Mouse (Mus musculus): Measurements from ENCODE around the gene Tmem260. TPM values are rescaled to one million over a fixed set of nuclear protein-coding genes. Genes with fewer than 3 reads are reported as not detected.

Tmem260 gene
- total RNA-seq (2015; ENCODE audit: low replicate concordance) (16.2 and 18.9 TPM in 2 replicates), total RNA-seq (2017; ENCODE audit: low replicate concordance) (22.3 and 23.5 TPM in 2 replicates)

GRCm38 (mm10) chr14:48445984-48446683 lies at the start of gene Tmem260:
Gene Tmem260 (plus strand): TSS chr14:48446124.
- ATAC-seq (replicated peaks; ENCODE audit: low FRiP score, poor library complexity, severe bottlenecking): peak; percentile 97

DNA sequence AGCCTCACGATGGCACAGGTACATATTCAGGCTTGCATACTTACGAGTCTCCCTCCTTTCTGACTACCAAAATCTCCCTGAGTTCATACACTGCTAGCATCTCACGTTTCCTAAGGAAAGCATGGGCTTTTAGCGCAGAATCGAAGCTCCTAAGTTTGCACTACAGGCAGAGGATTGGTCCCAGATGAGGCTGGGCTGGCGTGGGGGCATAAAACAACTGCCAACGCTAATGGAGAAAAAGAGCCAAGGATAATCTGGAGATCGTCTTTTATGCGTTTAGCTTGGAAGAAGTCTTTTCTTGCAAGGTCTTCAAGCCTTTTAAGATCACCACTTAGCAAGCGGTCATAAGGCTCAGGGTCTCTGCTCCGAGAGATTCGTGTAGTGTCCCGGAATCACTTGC lies 39.8 kb upstream of the Tmem260 start:
- no peak for ATAC-seq (replicated peaks; ENCODE audit: low FRiP score, poor library complexity, severe bottlenecking)

DNA sequence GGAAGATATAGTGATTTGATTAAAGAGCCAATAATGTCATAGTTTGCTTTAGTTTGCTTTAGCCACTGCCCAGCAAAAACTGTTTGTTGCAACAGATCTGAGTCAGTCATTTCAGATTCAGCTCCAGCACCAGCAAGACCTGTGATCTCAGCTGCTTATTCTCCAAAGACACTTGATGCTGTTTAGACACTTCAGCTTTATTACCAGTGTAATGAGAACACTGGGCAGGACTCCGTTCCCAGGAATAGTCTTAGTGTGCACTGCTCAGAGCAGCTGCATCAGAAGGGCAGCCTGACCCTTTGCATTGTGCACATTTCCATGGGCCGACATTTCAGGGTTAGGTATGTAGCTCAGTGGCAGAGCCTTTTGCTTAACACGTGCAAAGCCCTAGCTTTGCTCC lies 28.9 kb upstream of the Tmem260 start:
- ATAC-seq (replicated peaks; ENCODE audit: low FRiP score, poor library complexity, severe bottlenecking): no peak

- ATAC-seq (replicated peaks; ENCODE audit: low FRiP score, poor library complexity, severe bottlenecking): no peak
These were observed 27.7 kb upstream of the Tmem260 start for GRCm38 (mm10) chr14:48418264-48418663.

GRCm38 (mm10) chr14:48418672-48419071 lies 27.3 kb upstream of the Tmem260 start:
- no peak for ATAC-seq (replicated peaks; ENCODE audit: low FRiP score, poor library complexity, severe bottlenecking)

GRCm38 (mm10) chr14:48421476-48421875 lies 24.4 kb upstream of the Tmem260 start:
- ATAC-seq (replicated peaks; ENCODE audit: low FRiP score, poor library complexity, severe bottlenecking): no peak

DNA sequence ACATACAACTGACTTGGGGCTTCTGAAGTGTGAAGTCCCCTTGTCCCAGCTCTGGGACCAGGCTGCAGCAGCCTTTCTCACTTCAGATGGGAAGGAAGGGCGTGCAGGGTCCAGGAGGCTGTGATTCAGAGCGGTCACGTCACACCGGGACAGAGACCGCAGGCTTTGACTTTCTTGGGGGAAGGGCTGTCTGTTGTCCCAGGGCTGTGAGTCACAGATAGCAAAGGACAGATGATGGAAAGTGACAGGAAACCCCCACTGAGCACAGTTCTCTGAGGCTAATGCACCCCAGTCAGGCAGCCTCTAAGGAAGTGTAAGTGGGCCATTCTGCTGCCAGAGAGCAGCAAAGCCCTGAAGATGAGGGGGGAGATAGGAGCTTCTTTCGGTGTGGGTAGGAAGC lies 23.9 kb upstream of the Tmem260 start:
- no peak for ATAC-seq (replicated peaks; ENCODE audit: low FRiP score, poor library complexity, severe bottlenecking)

DNA sequence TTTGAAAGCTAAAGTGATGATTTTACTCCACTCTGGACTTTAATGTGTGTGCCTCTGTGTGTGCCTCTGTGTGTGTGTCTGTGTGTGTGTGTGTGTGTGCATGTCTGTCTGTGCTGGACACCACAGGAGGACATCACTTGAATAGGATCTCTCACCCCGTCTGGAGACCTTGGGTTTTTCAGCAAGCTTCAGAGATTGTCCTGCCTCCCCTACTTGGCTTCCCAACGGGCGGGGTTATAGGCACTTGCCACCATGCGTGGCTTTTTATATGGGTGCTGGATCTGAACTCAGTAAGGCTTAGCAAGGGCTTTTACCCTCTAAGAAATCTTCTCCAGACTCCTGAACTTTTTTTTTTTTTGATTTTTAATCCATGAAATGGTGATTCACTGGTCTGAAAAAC lies 23.5 kb upstream of the Tmem260 start:
- no peak for ATAC-seq (replicated peaks; ENCODE audit: low FRiP score, poor library complexity, severe bottlenecking)

DNA sequence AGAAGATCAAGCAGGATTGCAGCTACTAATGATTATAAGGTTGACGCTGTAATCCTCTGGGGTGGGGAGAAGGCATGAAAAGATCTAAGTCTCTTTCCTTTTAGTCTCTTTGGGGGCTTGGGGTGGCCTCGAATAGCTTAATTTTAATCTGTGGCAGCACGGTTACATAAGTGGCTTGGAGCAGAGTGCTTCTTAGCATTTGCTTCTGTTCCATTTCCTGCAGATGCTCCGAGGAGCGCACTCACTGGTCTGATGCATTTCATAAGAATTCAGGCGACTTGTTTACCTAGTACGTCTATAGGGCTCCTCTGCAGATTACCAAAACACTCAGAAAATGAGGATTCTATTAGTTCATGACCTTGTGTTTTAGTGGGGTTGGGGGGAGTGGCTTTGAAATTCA lies 23.0 kb upstream of the Tmem260 start:
- no peak for ATAC-seq (replicated peaks; ENCODE audit: low FRiP score, poor library complexity, severe bottlenecking)

GRCm38 (mm10) chr14:48431978-48432377 lies 13.9 kb upstream of the Tmem260 start:
- no peak for ATAC-seq (replicated peaks; ENCODE audit: low FRiP score, poor library complexity, severe bottlenecking)

DNA sequence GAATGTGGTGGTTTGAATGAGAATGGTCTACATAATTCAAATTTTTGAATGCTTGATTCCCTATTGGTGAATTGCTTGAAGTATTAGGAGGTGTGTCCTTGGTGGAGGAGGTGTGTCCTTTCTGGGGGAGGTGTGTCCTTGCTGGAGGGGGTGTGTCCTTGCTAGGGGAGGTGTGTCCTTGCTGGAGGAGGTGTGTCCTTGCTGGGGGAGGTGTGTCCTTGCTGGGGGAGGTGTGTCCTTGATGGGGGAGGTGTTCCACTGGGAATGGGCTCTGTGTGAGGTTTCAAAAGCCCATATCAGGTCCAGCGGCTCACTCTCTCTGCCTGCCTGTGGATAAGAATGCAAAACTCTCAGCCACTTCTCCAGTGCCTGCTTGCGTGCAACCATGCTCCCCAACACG lies 2.1 kb upstream of the Tmem260 start:
- peak; percentile 61 for ATAC-seq (replicated peaks; ENCODE audit: low FRiP score, poor library complexity, severe bottlenecking)

GRCm38 (mm10) chr14:48451966-48452407 lies 6.1 kb downstream of the Tmem260 start:
- ATAC-seq (replicated peaks; ENCODE audit: low FRiP score, poor library complexity, severe bottlenecking): no peak

DNA sequence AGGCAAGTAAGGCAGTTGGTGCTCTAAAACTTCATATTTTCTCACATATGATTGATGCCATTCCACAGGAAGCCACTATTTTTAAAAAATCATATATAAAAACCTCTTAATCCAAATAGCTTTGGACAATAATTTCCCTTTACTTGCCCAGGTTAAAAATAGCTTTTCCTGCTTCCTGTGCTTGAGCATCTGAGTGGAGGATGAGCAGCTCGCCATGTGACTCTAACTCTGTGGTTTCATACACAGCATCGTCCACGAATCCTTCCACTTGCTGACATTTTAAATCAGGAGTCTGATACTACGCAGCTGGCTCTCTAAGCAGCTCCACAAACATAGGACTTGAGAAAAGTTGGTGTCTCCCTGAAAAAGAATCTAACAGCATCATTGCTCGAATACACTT lies 7.5 kb downstream of the Tmem260 start:
- no peak for ATAC-seq (replicated peaks; ENCODE audit: low FRiP score, poor library complexity, severe bottlenecking)

- no peak for ATAC-seq (replicated peaks; ENCODE audit: low FRiP score, poor library complexity, severe bottlenecking)
These were observed 10.6 kb downstream of the Tmem260 start for GRCm38 (mm10) chr14:48456305-48457092.

- ATAC-seq (replicated peaks; ENCODE audit: low FRiP score, poor library complexity, severe bottlenecking): no peak
These were observed 11.5 kb downstream of the Tmem260 start for GRCm38 (mm10) chr14:48457288-48457938.

GRCm38 (mm10) chr14:48458901-48459300 lies 13.0 kb downstream of the Tmem260 start:
- ATAC-seq (replicated peaks; ENCODE audit: low FRiP score, poor library complexity, severe bottlenecking): no peak

- no peak for ATAC-seq (replicated peaks; ENCODE audit: low FRiP score, poor library complexity, severe bottlenecking)
These were observed 22.4 kb downstream of the Tmem260 start for GRCm38 (mm10) chr14:48468339-48468738.

GRCm38 (mm10) chr14:48470742-48471487 lies 25.0 kb downstream of the Tmem260 start:
- no peak for ATAC-seq (replicated peaks; ENCODE audit: low FRiP score, poor library complexity, severe bottlenecking)

DNA sequence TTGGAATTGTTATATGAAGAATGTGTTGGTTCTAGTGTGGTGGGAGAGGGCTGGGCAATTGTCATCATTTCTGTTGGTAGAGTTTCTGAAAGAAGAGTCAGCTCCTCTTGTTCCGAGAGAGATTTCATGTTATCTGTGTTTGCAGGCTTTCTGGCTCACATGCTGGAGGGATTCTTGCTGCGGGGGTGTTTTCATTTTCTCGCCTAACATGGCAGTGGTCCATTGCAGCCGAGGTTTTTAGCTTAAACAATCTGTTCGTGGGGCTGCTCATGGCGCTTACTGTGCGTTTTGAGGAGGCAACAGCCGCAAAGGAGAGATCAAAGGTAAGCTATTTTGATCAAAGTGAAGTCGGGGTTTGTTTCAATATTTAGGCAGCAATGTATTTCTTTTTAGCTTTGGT lies 26.3 kb downstream of the Tmem260 start:
- ATAC-seq (replicated peaks; ENCODE audit: low FRiP score, poor library complexity, severe bottlenecking): no peak

GRCm38 (mm10) chr14:48475370-48475769 lies 29.4 kb downstream of the Tmem260 start:
- ATAC-seq (replicated peaks; ENCODE audit: low FRiP score, poor library complexity, severe bottlenecking): no peak

All from erythroid progenitor cell, adult 5-6 weeks (primary cell).